14 mouse cellular contexts compared by ENCODE assay signal in the genomic region with DNA sequence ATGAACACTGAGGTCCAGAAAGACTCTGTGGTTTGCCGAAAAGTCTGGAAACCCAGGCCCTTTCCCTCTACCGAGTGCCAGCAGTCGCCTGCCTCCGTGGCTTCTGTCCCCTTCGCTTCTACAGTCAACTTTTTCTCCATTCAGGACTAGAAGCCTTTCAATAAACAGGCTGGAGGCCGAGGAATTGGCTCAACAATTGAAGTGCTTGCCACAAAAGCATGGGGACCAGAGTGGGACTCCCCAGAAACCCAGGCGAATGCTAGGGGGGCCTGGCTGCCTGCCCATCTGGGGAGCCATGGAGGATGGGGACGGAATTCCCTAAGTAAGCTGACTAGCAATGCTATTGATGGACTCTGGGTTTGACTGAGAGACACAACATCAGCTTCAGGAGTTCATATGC.
A peak's percentile ranks its signal among the peaks of the same experiment; 100 is the strongest.
DNase-seq lines count a peak whose midpoint lies in the region; ATAC-seq and TF ChIP-seq lines count a peak whose summit lies in the region.
"Had no signal": no experiment of that assay in that cellular context is flagged by ENCODE, and none has a peak within 500 bp of the region (broad histone marks: within the 10 kb centered on the region; RNA-seq: fewer than 3 reads in every experiment).

No protein-coding gene starts in this region.

- H3K9me3 ChIP-seq in heart, embryonic 12.5 days (replicated peaks) = no peaks in the 10 kb centered on the region; the same call in 1 of the 2 replicates
- H3K9me3 ChIP-seq in lung, embryonic 14.5 days (ENCODE audit: low read depth, low read length) = no peaks in the 10 kb centered on the region
- H3K9me3 ChIP-seq in stomach, embryonic 14.5 days (ENCODE audit: control insufficient read depth, low read depth, low read length) = no peaks in the 10 kb centered on the region
- no peaks in the 10 kb centered on the region for H3K9me3 ChIP-seq in stomach, postnatal 0 days (ENCODE audit: control insufficient read depth, low read length)

- WGBS in heart, embryonic 12.5 days = 67% methylated on average over 8 of the region's 8 CpGs
- WGBS in lung, embryonic 14.5 days = 63% methylated on average over 8 of the region's 8 CpGs
- 69% methylated on average over 8 of the region's 8 CpGs for WGBS in lung, adult 2 months
- WGBS in stomach, embryonic 14.5 days = 72% methylated on average over 8 of the region's 8 CpGs
- WGBS in stomach, postnatal 0 days = 55% methylated on average over 8 of the region's 8 CpGs

- H3K9ac ChIP-seq in heart, embryonic 12.5 days = no peak overlapping the region
- no peak overlapping the region for H3K9ac ChIP-seq in lung, embryonic 14.5 days
- H3K9ac ChIP-seq in stomach, embryonic 14.5 days (replicated peaks; ENCODE audit: low read depth, low read length) = no peak overlapping the region
- no peak overlapping the region for H3K9ac ChIP-seq in stomach, postnatal 0 days (ENCODE audit: low read length)
- H3K9ac ChIP-seq: limb, embryonic 12.5 days had no signal

- peaks cover 23% of the 10 kb centered on the region for H3K27me3 ChIP-seq in heart, embryonic 12.5 days (replicated peaks)
- H3K27me3 ChIP-seq in lung, embryonic 14.5 days (ENCODE audit: insufficient read depth, low read length) = no peaks in the 10 kb centered on the region
- no peaks in the 10 kb centered on the region for H3K27me3 ChIP-seq in stomach, embryonic 14.5 days (ENCODE audit: control insufficient read depth, insufficient read depth, low read length)
- no peaks in the 10 kb centered on the region for H3K27me3 ChIP-seq in stomach, postnatal 0 days (ENCODE audit: control insufficient read depth, insufficient read depth, low read length)
- H3K27me3 ChIP-seq: limb, embryonic 12.5 days had no signal

- H3K4me3 ChIP-seq in heart, embryonic 12.5 days = no peak overlapping the region
- no peak overlapping the region for H3K4me3 ChIP-seq in lung, embryonic 14.5 days (ENCODE audit: low read depth, low read length)
- no peak overlapping the region for H3K4me3 ChIP-seq in lung, adult 2 months (replicated peaks; ENCODE audit: extremely low read depth, low read depth, low read length)
- no peak overlapping the region for H3K4me3 ChIP-seq in stomach, embryonic 14.5 days (ENCODE audit: low read depth, low read length)
- H3K4me3 ChIP-seq in stomach, postnatal 0 days (ENCODE audit: low read depth, low read length) = no peak overlapping the region
- H3K4me3 ChIP-seq: limb, embryonic 12.5 days had no signal

- TF ChIP-seq EP300 in stomach, postnatal 0 days (optimal IDR thresholded peaks at IDR 0.05) = no peak

- DNase-seq in heart, postnatal 36 days = no peak
- DNase-seq in lung, embryonic 14.5 days = peak; percentile 34
- no peak for DNase-seq in lung, adult 2 months
- no peak for DNase-seq in stomach, postnatal 0 days (ENCODE audit: low spot score)
- no peak for DNase-seq in adrenal gland, postnatal 14 days
- DNase-seq in Muller cell, postnatal 12 days (ENCODE audit: inconsistent ontology term) = no peak
- DNase-seq: adrenal gland, adult 2 months; B cell, adult 2 months; heart, adult 18-20 months; thymus, adult 18-20 months had no signal

- no peak for TF ChIP-seq POLR2A in lung, adult 2 months (IDR thresholded peaks at IDR 0.05; ENCODE audit: borderline replicate concordance, extremely low read depth, low read depth, low read length)

- H3K4me2 ChIP-seq in heart, embryonic 12.5 days = no peak overlapping the region
- H3K4me2 ChIP-seq in lung, embryonic 14.5 days = no peak overlapping the region
- no peak overlapping the region for H3K4me2 ChIP-seq in stomach, embryonic 14.5 days (replicated peaks; ENCODE audit: low read depth, low read length)
- no peak overlapping the region for H3K4me2 ChIP-seq in stomach, postnatal 0 days (replicated peaks; ENCODE audit: low read depth)
- H3K4me2 ChIP-seq: limb, embryonic 12.5 days had no signal

- H3K4me1 ChIP-seq in heart, embryonic 12.5 days (replicated peaks) = peaks cover 6% of the 10 kb centered on the region; the same call in 1 of the 2 replicates
- no peaks in the 10 kb centered on the region; the same call in 1 of the 2 replicates for H3K4me1 ChIP-seq in lung, embryonic 14.5 days (ENCODE audit: insufficient read depth)
- no peaks in the 10 kb centered on the region for H3K4me1 ChIP-seq in lung, adult 2 months (ENCODE audit: control insufficient read depth, insufficient read depth, low read length)
- no peaks in the 10 kb centered on the region; the same call in 1 of the 2 replicates for H3K4me1 ChIP-seq in stomach, embryonic 14.5 days (ENCODE audit: control insufficient read depth, insufficient read depth, low read length)
- H3K4me1 ChIP-seq in stomach, postnatal 0 days (replicated peaks; ENCODE audit: control insufficient read depth, insufficient read depth) = no peaks in the 10 kb centered on the region

- TF ChIP-seq CTCF in lung, embryonic 14.5 days (IDR thresholded peaks at IDR 0.05; ENCODE audit: low read depth) = no peak
- TF ChIP-seq CTCF in lung, adult 2 months (IDR thresholded peaks at IDR 0.05; ENCODE audit: insufficient read depth, low read length) = no peak
- TF ChIP-seq CTCF in stomach, postnatal 0 days (IDR thresholded peaks at IDR 0.05; ENCODE audit: low read depth) = no peak

- peak overlapping the region; percentile 32; the same call in 1 of the 2 replicates for H3K27ac ChIP-seq in heart, embryonic 12.5 days (ENCODE audit: poor library complexity, severe bottlenecking)
- H3K27ac ChIP-seq in lung, embryonic 14.5 days (ENCODE audit: low read depth) = peak overlapping the region; percentile 72
- H3K27ac ChIP-seq in stomach, embryonic 14.5 days (ENCODE audit: low read length) = peak overlapping the region; percentile 35; the same call in 1 of the 2 replicates
- no peak overlapping the region for H3K27ac ChIP-seq in stomach, postnatal 0 days (replicated peaks)
- H3K27ac ChIP-seq: limb, embryonic 12.5 days had no signal

- ATAC-seq in heart, embryonic 12.5 days (ENCODE audit: insufficient number of reproducible peaks, low FRiP score) = no peak
- ATAC-seq in lung, embryonic 14.5 days (ENCODE audit: insufficient read depth) = no peak
- ATAC-seq in stomach, embryonic 14.5 days (ENCODE audit: insufficient number of reproducible peaks, insufficient read depth, low FRiP score, low read depth) = no peak
- ATAC-seq in stomach, postnatal 0 days (ENCODE audit: low FRiP score, low TSS enrichment) = no peak
- ATAC-seq: forebrain, embryonic 14.5 days had no signal

- intact Hi-C loops in heart, postnatal 36 days (cut with DNase I) = no loop called here

- no peaks in the 10 kb centered on the region for H3K36me3 ChIP-seq in heart, embryonic 12.5 days
- no peaks in the 10 kb centered on the region for H3K36me3 ChIP-seq in lung, embryonic 14.5 days (ENCODE audit: insufficient read depth)
- no peaks in the 10 kb centered on the region for H3K36me3 ChIP-seq in stomach, embryonic 14.5 days (ENCODE audit: control insufficient read depth, insufficient read depth, low read length)
- no peaks in the 10 kb centered on the region for H3K36me3 ChIP-seq in stomach, postnatal 0 days (ENCODE audit: control insufficient read depth, insufficient read depth, low read length)
- H3K36me3 ChIP-seq: limb, embryonic 12.5 days had no signal
